Mouse (Mus musculus) heart, postnatal 0 days (tissue): ENCODE measurements at regions not wholly inside any gene's neighbourhood (a gene's known extent, or its start where the extent isn't known, plus 50 kb on each side); places are given as distances from the start of the nearest gene placed in this dataset.
"Not testable (repeated sequence)": the region's sequence is repeated elsewhere in the genome, so short reads cannot be mapped to it uniquely, and the experiment has no call there.

Experiments
- ATAC-seq: fragments of 200-750 bp; cut with Nextera tagmentation; 2 replicates; pipeline ENCODE4 v1.8.0; 2017; ENCODE audit warnings: low read depth, moderate number of reproducible peaks, moderate library complexity; ENCODE audit not compliant: insufficient read depth
- DNase-seq: peaks from one replicate; pipeline ENCODE4 v3.0.0-alpha.2; 2016; ENCODE audit warnings: low spot score
- H3K27ac ChIP-seq: fragments of 300-500 bp; sonication (generic); 2 replicates; pipeline ENCODE4 v1.5.1; 2014; ENCODE audit warnings: low read depth, mild to moderate bottlenecking
- H3K27me3 ChIP-seq: fragments of 300-500 bp; sonication (generic); 2 replicates; pipeline ENCODE4 v1.6.1; 2014; ENCODE audit warnings: low read length, mixed read lengths; ENCODE audit not compliant: control insufficient read depth, insufficient read depth
- H3K36me3 ChIP-seq: fragments of 300-500 bp; sonication (generic); replicated peaks from 2 replicates; pipeline ENCODE4 v1.6.1; 2014; ENCODE audit warnings: low read length, mixed read lengths; ENCODE audit not compliant: control insufficient read depth, insufficient read depth
- H3K4me1 ChIP-seq: fragments of 300-500 bp; sonication (generic); 2 replicates; pipeline ENCODE4 v1.6.1; 2014; ENCODE audit warnings: antibody characterized with exemption; ENCODE audit not compliant: control insufficient read depth, insufficient read depth
- H3K4me2 ChIP-seq: fragments of 300-500 bp; sonication (generic); 2 replicates; pipeline ENCODE4 v1.6.1; 2014; ENCODE audit warnings: low read depth, mild to moderate bottlenecking, low read length, moderate library complexity
- H3K4me3 ChIP-seq: fragments of 300-500 bp; sonication (generic); 2 replicates; pipeline ENCODE4 v1.5.1; 2014; ENCODE audit warnings: low read depth, low read length
- H3K9ac ChIP-seq: fragments of 300-500 bp; sonication (generic); replicated peaks from 2 replicates; pipeline ENCODE4 v1.6.1; 2014; ENCODE audit warnings: low read depth, low read length, mixed read lengths
- H3K9me3 ChIP-seq: fragments of 300-500 bp; sonication (generic); replicated peaks from 2 replicates; pipeline ENCODE4 v1.6.1; 2016; ENCODE audit warnings: low read length; ENCODE audit not compliant: control insufficient read depth
- CTCF ChIP-seq: IDR thresholded peaks from 2 replicates; pipeline ENCODE4 v1.5.1; 2016; ENCODE audit warnings: antibody characterized with exemption, control low read depth, low read depth
- EP300 ChIP-seq: IDR thresholded peaks from 2 replicates; pipeline ENCODE4 v1.6.1; 2016; ENCODE audit warnings: antibody characterized with exemption, low read depth
- WGBS: fragments of 180-500 bp; shearing (Covaris S2); extraction: QIAGEN DNeasy Blood & Tissue Kit; methylation state at CpG from one replicate; pipeline ENCODE4 v1.1.7; 2014; 5-methylcytosine and 5-hydroxymethylcytosine counted together

DNA sequence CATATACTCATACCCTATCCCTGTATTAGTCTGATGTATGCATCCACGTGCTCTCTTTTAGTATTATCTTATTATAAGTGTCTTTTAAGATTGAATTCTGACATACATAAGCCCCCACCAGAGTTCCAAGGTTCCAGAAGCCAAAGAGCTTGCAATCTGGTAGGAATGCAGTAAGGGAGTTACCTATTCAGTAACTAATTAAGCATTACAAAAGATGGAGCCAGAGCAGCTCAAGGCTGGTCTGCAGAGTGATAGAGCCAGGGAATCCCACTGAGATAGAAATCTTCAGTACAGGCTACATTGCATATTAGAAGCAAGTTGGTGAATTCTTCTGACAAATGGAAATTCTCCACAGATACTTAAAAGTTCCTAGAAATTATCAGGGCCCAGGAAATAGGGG, 790.7 kb downstream of the Prdm13 start:
- not testable (repeated sequence) for H3K9ac ChIP-seq, ATAC-seq, H3K36me3 ChIP-seq, H3K27ac ChIP-seq, H3K4me1 ChIP-seq, H3K9me3 ChIP-seq, H3K4me2 ChIP-seq, H3K27me3 ChIP-seq, DNase-seq, H3K4me3 ChIP-seq
- WGBS = 27% methylated on average over 1 of the region's 1 CpGs

- no peak overlapping the region for H3K4me3 ChIP-seq
- no peaks in the 10 kb centered on the region for H3K9me3 ChIP-seq
- no peak for TF ChIP-seq EP300
- peak; percentile 6; the same call in 1 of the 2 replicates for TF ChIP-seq CTCF
- no peaks in the 10 kb centered on the region for H3K27me3 ChIP-seq
- H3K4me2 ChIP-seq = no peak overlapping the region
- H3K27ac ChIP-seq = no peak overlapping the region
- H3K9ac ChIP-seq = no peak overlapping the region
- no peak for DNase-seq
- no peaks in the 10 kb centered on the region for H3K36me3 ChIP-seq
- no peaks in the 10 kb centered on the region for H3K4me1 ChIP-seq
- 35% methylated on average over 1 of the region's 1 CpGs for WGBS
- no peak for ATAC-seq
Measured at GRCm38 (mm10) chr4:20893872-20894271, 791.9 kb downstream of the Prdm13 start.

- DNase-seq = no peak
- Histone ChIP-seq H3K27me3 (no peaks in the 10 kb centered on the region), H3K4me1 (no peaks in the 10 kb centered on the region), H3K4me3 (no peak overlapping the region), H3K27ac (no peak overlapping the region), H3K4me2 (no peak overlapping the region), H3K9ac (no peak overlapping the region), H3K36me3 (no peaks in the 10 kb centered on the region), H3K9me3 (0 out of 2 replicates have a peak, but pooled peaks cover 3% of the 10 kb centered on the region)
- TF ChIP-seq EP300 (no peak), CTCF (no peak)
- whole genome bisulfite sequencing = 79% methylated on average over 15 of the region's 15 CpGs
- ATAC-seq = no peak
Measured at GRCm38 (mm10) chr4:20860696-20861428, 824.9 kb downstream of the Prdm13 start.

DNA sequence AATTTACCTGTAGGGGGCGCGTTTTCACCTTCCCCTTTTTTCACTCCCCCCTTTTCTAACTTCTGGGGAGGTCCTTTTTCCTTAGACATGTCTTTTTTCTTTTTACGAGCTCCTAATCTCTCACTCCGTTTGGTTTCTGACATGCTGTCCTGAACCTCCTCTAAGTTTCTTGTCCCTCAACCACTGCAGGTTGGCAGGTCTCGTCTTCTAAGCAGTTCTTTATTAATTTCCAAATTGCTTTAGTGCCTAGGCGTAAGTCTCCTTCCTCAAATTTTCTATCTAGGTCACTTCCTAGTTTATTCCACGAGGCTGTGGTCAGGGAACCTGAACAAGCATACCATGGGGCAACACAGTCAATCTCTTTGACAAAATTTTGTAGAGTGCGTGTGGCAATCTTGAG, 825.7 kb downstream of the Prdm13 start:
- not testable (repeated sequence) for DNase-seq, H3K27me3 ChIP-seq, H3K4me2 ChIP-seq

DNA sequence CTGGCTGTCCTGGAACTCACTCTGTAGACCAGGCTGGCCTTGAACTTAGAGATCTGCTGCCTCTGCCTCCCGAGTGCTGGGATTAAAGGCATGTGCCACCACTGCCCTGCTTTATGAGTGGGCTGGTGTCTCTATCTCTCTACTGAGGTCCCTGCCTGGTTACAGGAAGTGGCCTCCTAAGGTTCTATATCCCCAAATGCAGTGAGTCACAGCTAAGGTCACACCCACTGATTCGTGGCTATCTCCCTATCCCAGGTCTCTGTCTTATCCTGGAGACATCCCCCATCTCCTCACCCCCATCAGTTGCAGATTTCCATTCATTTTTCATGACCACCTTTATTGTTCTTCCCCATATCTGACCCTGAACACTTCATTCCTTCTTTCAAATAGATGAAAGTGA, 837.3 kb downstream of the Prdm13 start:
- Histone ChIP-seq H3K36me3 (no peaks in the 10 kb centered on the region), H3K27me3 (no peaks in the 10 kb centered on the region), H3K9me3 (no peaks in the 10 kb centered on the region), H3K4me3 (no peak overlapping the region), H3K9ac (no peak overlapping the region), H3K4me1 (no peaks in the 10 kb centered on the region), H3K27ac (no peak overlapping the region), H3K4me2 (no peak overlapping the region)
- no peak for ATAC-seq
- no peak for DNase-seq
- no peak for TF ChIP-seq CTCF
- TF ChIP-seq EP300 = no peak
- 48% methylated on average over 2 of the region's 2 CpGs for WGBS

More for the DNA sequence above, 825.7 kb downstream of the Prdm13 start:
- ATAC-seq, H3K4me3 ChIP-seq, H3K4me1 ChIP-seq, H3K27ac ChIP-seq, H3K9ac ChIP-seq, H3K9me3 ChIP-seq, H3K36me3 ChIP-seq: not testable (repeated sequence)
- WGBS = 71% methylated on average over 8 of the region's 8 CpGs

- 66% methylated on average over 3 of the region's 3 CpGs for WGBS
Measured at GRCm38 (mm10) chr4:20844570-20844969, 841.2 kb downstream of the Prdm13 start.

More at GRCm38 (mm10) chr4:20844570-20844969, 841.2 kb downstream of the Prdm13 start:
- Histone ChIP-seq H3K4me3 (no peak overlapping the region), H3K4me2 (no peak overlapping the region), H3K9ac (no peak overlapping the region), H3K27me3 (no peaks in the 10 kb centered on the region), H3K9me3 (no peaks in the 10 kb centered on the region), H3K4me1 (no peaks in the 10 kb centered on the region), H3K36me3 (no peaks in the 10 kb centered on the region), H3K27ac (no peak overlapping the region)
- ATAC-seq = no peak
- TF ChIP-seq CTCF (no peak), EP300 (no peak)
- no peak for DNase-seq
